Mouse (Mus musculus): Measurements from ENCODE around the gene Schip1. TPM values are rescaled to one million over a fixed set of nuclear protein-coding genes. Genes with fewer than 3 reads are reported as not detected.

Schip1 gene
- polyA plus RNA-seq, 1 experiment from 2014 or later, result 43.8 TPM

GRCm38 (mm10) chr3:68513340-68514119 is 448.9 kb downstream of the Schip1 start:
- no peak for TF ChIP-seq CTCF (IDR thresholded peaks at IDR 0.05; ENCODE audit: low read depth)
- no peaks in the 10 kb centered on the region for H3K27me3 ChIP-seq (ENCODE audit: insufficient read depth, low read length)
- no peaks in the 10 kb centered on the region for H3K36me3 ChIP-seq (ENCODE audit: insufficient read depth)
- no peak overlapping the region for H3K4me2 ChIP-seq
- 40% methylated on average over 7 of the region's 7 CpGs for WGBS
- ATAC-seq (ENCODE audit: insufficient read depth) (peak; percentile 48), DNase-seq (peak; percentile 32)
- no peak overlapping the region for H3K27ac ChIP-seq (ENCODE audit: low read depth)
- no peak overlapping the region for H3K4me3 ChIP-seq (ENCODE audit: low read depth, low read length)
- H3K4me1 ChIP-seq (ENCODE audit: insufficient read depth), result peaks cover 12% of the 10 kb centered on the region
- no peak overlapping the region for H3K9ac ChIP-seq
- H3K9me3 ChIP-seq (ENCODE audit: low read depth, low read length), result no peaks in the 10 kb centered on the region

GRCm38 (mm10) chr3:68514120-68514497 is 449.5 kb downstream of the Schip1 start:
- no peaks in the 10 kb centered on the region for H3K36me3 ChIP-seq (ENCODE audit: insufficient read depth)
- no peak for DNase-seq
- TF ChIP-seq CTCF (IDR thresholded peaks at IDR 0.05; ENCODE audit: low read depth), result no peak
- H3K27ac ChIP-seq (ENCODE audit: low read depth), result no peak overlapping the region
- H3K9ac ChIP-seq, result no peak overlapping the region
- H3K27me3 ChIP-seq (ENCODE audit: insufficient read depth, low read length), result no peaks in the 10 kb centered on the region
- ATAC-seq (ENCODE audit: insufficient read depth), result no peak
- peaks cover 10% of the 10 kb centered on the region for H3K4me1 ChIP-seq (ENCODE audit: insufficient read depth)
- H3K4me2 ChIP-seq, result no peak overlapping the region
- no peak overlapping the region for H3K4me3 ChIP-seq (ENCODE audit: low read depth, low read length)
- H3K9me3 ChIP-seq (ENCODE audit: low read depth, low read length), result no peaks in the 10 kb centered on the region
- 71% methylated on average over 3 of the region's 3 CpGs for WGBS

GRCm38 (mm10) chr3:68514717-68515116 is 450.1 kb downstream of the Schip1 start:
- Histone ChIP-seq H3K36me3 (ENCODE audit: insufficient read depth) (no peaks in the 10 kb centered on the region), H3K4me3 (ENCODE audit: low read depth, low read length) (no peak overlapping the region), H3K27me3 (ENCODE audit: insufficient read depth, low read length) (no peaks in the 10 kb centered on the region), H3K9ac (no peak overlapping the region), H3K4me2 (no peak overlapping the region), H3K27ac (ENCODE audit: low read depth) (no peak overlapping the region), H3K4me1 (ENCODE audit: insufficient read depth) (peaks cover 7% of the 10 kb centered on the region), H3K9me3 (ENCODE audit: low read depth, low read length) (no peaks in the 10 kb centered on the region)
- DNase-seq (no peak), ATAC-seq (ENCODE audit: insufficient read depth) (no peak)
- 79% methylated on average over 3 of the region's 3 CpGs for WGBS
- TF ChIP-seq CTCF (IDR thresholded peaks at IDR 0.05; ENCODE audit: low read depth), result no peak

DNA sequence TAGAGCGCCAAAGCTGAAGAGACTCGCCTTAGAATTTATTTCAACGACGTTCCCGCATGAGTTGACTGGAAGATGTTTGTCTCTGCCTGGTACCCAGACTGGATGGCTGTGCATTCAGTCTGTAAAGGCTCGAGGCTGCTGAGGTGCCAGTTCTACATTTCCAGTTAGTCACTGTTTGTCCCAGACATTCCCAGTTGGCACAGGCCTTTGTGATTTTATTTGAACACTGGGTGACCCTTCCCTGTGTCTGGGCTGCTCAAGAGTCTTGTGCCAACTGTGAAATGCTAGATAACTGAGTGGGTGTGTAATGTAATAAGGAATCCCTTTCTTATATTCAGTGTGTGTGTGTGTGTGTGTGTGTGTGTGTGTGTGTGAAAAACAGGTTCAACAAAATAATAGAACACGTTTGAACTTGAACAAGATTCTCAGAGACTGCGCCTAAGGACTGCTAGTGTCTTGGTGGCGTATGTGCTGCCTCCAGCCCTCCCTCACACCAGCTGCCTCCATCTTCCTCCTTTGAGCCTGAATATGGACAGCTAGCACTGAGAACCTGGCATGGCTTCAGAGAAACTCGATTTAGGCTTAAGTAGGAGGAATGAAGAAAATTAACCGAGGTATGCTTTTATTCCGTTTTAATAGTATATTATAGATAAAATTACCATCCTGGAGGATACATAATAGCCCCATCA is 451.9 kb downstream of the Schip1 start:
- Histone ChIP-seq H3K36me3 (ENCODE audit: insufficient read depth) (no peaks in the 10 kb centered on the region), H3K4me2 (no peak overlapping the region), H3K9ac (no peak overlapping the region), H3K9me3 (ENCODE audit: low read depth, low read length) (no peaks in the 10 kb centered on the region), H3K4me3 (ENCODE audit: low read depth, low read length) (no peak overlapping the region), H3K27me3 (ENCODE audit: insufficient read depth, low read length) (no peaks in the 10 kb centered on the region), H3K4me1 (ENCODE audit: insufficient read depth) (peaks cover 7% of the 10 kb centered on the region), H3K27ac (ENCODE audit: low read depth) (no peak overlapping the region)
- DNase-seq, result peak; percentile 31
- WGBS, result 73% methylated on average over 12 of the region's 12 CpGs
- no peak for ATAC-seq (ENCODE audit: insufficient read depth)
- TF ChIP-seq CTCF (IDR thresholded peaks at IDR 0.05; ENCODE audit: low read depth), result no peak

- DNase-seq, result peak; percentile 51
- H3K4me2 ChIP-seq, result no peak overlapping the region
- H3K27me3 ChIP-seq (ENCODE audit: insufficient read depth, low read length), result no peaks in the 10 kb centered on the region
- no peaks in the 10 kb centered on the region for H3K9me3 ChIP-seq (ENCODE audit: low read depth, low read length)
- no peak for TF ChIP-seq CTCF (IDR thresholded peaks at IDR 0.05; ENCODE audit: low read depth)
- no peak overlapping the region for H3K9ac ChIP-seq
- H3K27ac ChIP-seq (ENCODE audit: low read depth), result no peak overlapping the region
- H3K4me1 ChIP-seq (ENCODE audit: insufficient read depth), result peaks cover 7% of the 10 kb centered on the region
- 0 out of 2 replicates have a peak, but pooled peaks have one; percentile 28 for ATAC-seq (ENCODE audit: insufficient read depth)
- 23% methylated on average over 7 of the region's 7 CpGs for WGBS
- H3K4me3 ChIP-seq (ENCODE audit: low read depth, low read length), result no peak overlapping the region
- H3K36me3 ChIP-seq (ENCODE audit: insufficient read depth), result no peaks in the 10 kb centered on the region
Measured at GRCm38 (mm10) chr3:68517236-68517635, 452.6 kb downstream of the Schip1 start.

DNA sequence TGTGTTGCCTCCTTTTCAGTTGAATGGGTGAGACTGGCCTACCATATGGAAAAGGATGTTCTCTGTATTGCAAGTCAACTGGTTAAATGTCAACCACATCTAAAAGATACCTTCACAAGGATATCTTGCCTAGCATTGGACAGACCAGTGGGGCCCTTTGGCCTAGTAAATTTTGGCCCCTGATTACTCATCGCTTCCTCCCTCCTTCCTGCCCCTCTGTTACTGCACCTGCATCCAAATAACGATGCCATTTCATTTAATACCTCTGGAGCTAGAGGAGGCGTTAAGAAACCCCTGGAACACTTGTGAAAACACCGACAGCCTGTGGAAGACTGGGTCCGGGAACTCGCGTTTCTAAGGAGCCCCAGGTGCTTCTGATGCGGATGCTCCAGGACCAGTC is 453.4 kb downstream of the Schip1 start:
- no peak overlapping the region for H3K27ac ChIP-seq (ENCODE audit: low read depth)
- no peaks in the 10 kb centered on the region for H3K36me3 ChIP-seq (ENCODE audit: insufficient read depth)
- H3K9ac ChIP-seq, result no peak overlapping the region
- no peak overlapping the region for H3K4me3 ChIP-seq (ENCODE audit: low read depth, low read length)
- no peak for TF ChIP-seq CTCF (IDR thresholded peaks at IDR 0.05; ENCODE audit: low read depth)
- H3K4me2 ChIP-seq, result no peak overlapping the region
- H3K9me3 ChIP-seq (ENCODE audit: low read depth, low read length), result no peaks in the 10 kb centered on the region
- ATAC-seq (ENCODE audit: insufficient read depth), result no peak
- peaks cover 7% of the 10 kb centered on the region for H3K4me1 ChIP-seq (ENCODE audit: insufficient read depth)
- H3K27me3 ChIP-seq (ENCODE audit: insufficient read depth, low read length), result no peaks in the 10 kb centered on the region
- 86% methylated on average over 8 of the region's 8 CpGs for WGBS
- no peak for DNase-seq

DNA sequence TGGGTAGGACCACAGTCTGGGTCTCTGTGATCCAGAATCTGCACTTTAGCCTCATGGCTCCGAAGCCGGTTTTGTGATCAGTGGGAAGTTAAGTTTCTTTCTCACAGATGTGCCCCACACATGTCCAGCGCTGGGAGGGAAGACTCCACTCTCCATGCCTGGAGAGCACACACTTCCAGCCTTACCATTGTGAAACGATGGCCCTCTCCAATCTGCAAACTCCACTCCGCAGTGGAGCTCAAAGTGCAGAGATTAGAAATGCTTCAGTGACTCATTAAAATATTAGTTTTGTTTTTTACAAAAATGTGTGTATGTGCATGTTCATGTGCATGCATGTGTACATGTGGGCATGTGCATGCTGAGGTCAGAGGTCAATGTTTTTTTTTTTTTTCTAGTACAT is 454.0 kb downstream of the Schip1 start:
- no peak overlapping the region for H3K4me2 ChIP-seq
- DNase-seq (no peak), ATAC-seq (ENCODE audit: insufficient read depth) (no peak)
- no peaks in the 10 kb centered on the region for H3K36me3 ChIP-seq (ENCODE audit: insufficient read depth)
- no peak overlapping the region for H3K9ac ChIP-seq
- TF ChIP-seq CTCF (IDR thresholded peaks at IDR 0.05; ENCODE audit: low read depth), result no peak
- no peaks in the 10 kb centered on the region for H3K9me3 ChIP-seq (ENCODE audit: low read depth, low read length)
- WGBS, result 92% methylated on average over 5 of the region's 5 CpGs
- peaks cover 6% of the 10 kb centered on the region for H3K4me1 ChIP-seq (ENCODE audit: insufficient read depth)
- no peaks in the 10 kb centered on the region for H3K27me3 ChIP-seq (ENCODE audit: insufficient read depth, low read length)
- no peak overlapping the region for H3K27ac ChIP-seq (ENCODE audit: low read depth)
- no peak overlapping the region for H3K4me3 ChIP-seq (ENCODE audit: low read depth, low read length)

Measured in lung, embryonic 14.5 days (tissue).